Mouse (Mus musculus): ENCODE measurements around the gene Cdyl. TPM values are rescaled to one million over a fixed set of nuclear protein-coding genes. Genes with fewer than 3 reads are reported as not detected.

Gene Cdyl
- polyA plus RNA-seq, 1 experiment, result 2.3 TPM

DNA sequence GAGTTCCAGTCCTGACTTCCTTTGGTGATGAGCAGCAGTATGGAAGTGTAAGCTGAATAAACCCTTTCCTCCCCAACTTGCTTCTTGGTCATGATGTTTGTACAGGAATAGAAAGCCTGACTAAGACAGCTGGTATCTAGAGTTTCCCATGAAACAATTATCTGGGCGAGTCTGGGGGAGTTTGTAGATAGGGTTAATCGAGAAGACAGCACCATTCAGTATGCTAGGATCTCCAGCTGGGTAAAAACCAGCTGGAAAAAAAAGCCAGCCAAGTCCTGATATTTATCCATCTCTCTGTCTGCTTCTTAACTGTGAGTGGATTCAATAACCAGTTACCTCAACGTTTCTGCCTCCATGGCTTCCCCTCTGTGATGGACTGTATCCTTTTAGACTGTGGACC, 104.9 kb downstream of the Cdyl start:
- Histone ChIP-seq H3K27me3 (ENCODE audit: control insufficient read depth) (no peaks in the 10 kb centered on the region), H3K9me3 (ENCODE audit: control insufficient read depth, low read length) (no peaks in the 10 kb centered on the region), H3K4me3 (replicated peaks) (no peak overlapping the region), H3K36me3 (ENCODE audit: control insufficient read depth) (peaks cover 36% of the 10 kb centered on the region), H3K4me1 (ENCODE audit: control insufficient read depth) (peaks cover 92% of the 10 kb centered on the region)
- TF ChIP-seq TAL1 (IDR thresholded peaks at IDR 0.05; ENCODE audit: low read length), result no peak
- no peak for TF ChIP-seq GATA1 (IDR thresholded peaks at IDR 0.05; ENCODE audit: low read length)

DNA sequence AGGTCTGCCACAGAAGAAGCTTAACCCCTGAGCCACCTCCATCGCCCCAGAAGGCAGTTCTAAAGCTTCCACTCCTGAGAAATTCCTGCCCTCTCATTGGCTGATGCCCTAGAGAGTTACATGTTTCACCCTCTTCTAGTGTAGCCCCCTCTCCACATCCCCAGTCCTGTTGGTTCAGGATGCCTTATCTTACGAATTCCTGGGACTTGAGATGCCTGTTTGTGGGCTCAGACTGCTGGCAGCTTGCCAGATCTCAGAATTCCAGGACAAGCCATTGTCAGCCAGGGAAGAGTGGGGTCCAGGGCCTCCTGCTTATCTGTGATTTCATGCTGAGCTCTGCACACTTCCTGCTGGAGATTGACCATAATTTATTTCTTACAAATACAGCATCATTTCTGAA, 106.2 kb downstream of the Cdyl start:
- H3K9me3 ChIP-seq (ENCODE audit: control insufficient read depth, low read length), result no peaks in the 10 kb centered on the region
- TF ChIP-seq TAL1 (IDR thresholded peaks at IDR 0.05; ENCODE audit: low read length) (no peak), GATA1 (IDR thresholded peaks at IDR 0.05; ENCODE audit: low read length) (no peak)
- peaks cover 91% of the 10 kb centered on the region for H3K4me1 ChIP-seq (ENCODE audit: control insufficient read depth)
- H3K36me3 ChIP-seq (ENCODE audit: control insufficient read depth), result peaks cover 39% of the 10 kb centered on the region
- H3K27me3 ChIP-seq (ENCODE audit: control insufficient read depth), result no peaks in the 10 kb centered on the region
- H3K4me3 ChIP-seq (replicated peaks), result no peak overlapping the region

DNA sequence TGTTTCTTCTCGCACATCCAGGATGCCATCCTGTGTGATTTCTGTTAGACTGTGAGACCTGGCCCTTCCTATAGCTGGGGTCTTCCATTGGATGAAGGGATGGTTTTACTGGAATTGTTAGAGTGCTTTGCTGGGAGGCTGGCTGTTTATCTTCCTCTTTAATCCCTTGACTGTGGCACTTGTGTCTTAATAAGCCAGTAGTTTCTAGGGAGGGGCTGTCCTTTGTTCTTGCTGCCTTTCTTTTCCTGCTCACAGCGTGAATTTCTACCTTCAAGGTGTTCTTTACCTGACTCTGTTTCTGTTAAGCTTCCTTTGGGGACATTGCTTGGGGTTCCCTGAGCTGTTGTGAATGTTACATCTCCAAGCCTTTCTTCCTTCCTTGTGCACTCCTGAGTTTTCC, 110.0 kb downstream of the Cdyl start:
- Histone ChIP-seq H3K36me3 (ENCODE audit: control insufficient read depth) (peaks cover 42% of the 10 kb centered on the region), H3K9me3 (ENCODE audit: control insufficient read depth, low read length) (no peaks in the 10 kb centered on the region), H3K4me3 (replicated peaks) (no peak overlapping the region), H3K4me1 (ENCODE audit: control insufficient read depth) (peaks cover 82% of the 10 kb centered on the region), H3K27me3 (ENCODE audit: control insufficient read depth) (no peaks in the 10 kb centered on the region)
- TF ChIP-seq GATA1 (IDR thresholded peaks at IDR 0.05; ENCODE audit: low read length), result no peak
- TF ChIP-seq TAL1 (IDR thresholded peaks at IDR 0.05; ENCODE audit: low read length), result no peak

DNA sequence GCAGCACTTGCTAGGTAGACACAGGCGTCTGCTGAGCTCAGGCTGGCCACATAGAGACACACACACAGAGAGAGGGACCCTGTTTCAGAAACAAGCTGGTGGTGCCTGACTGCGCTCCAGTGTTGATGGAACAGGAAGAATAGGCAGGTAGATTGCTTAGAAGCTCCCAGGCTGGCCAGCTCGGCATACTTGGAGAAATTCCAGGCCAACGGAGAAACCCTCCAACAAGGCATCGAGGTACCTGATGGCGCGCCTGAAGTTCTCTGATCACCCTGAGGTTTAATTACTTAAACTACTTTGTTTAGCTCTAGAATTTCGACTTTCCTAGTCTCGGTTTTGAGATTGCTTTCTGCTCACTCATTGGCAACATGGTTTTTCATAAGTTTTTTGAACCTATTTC, 110.8 kb downstream of the Cdyl start:
- Histone ChIP-seq H3K27me3 (ENCODE audit: control insufficient read depth) (no peaks in the 10 kb centered on the region), H3K4me3 (replicated peaks) (no peak overlapping the region), H3K36me3 (ENCODE audit: control insufficient read depth) (peaks cover 46% of the 10 kb centered on the region), H3K9me3 (ENCODE audit: control insufficient read depth, low read length) (no peaks in the 10 kb centered on the region), H3K4me1 (ENCODE audit: control insufficient read depth) (peaks cover 79% of the 10 kb centered on the region)
- no peak for TF ChIP-seq GATA1 (IDR thresholded peaks at IDR 0.05; ENCODE audit: low read length)
- TF ChIP-seq TAL1 (IDR thresholded peaks at IDR 0.05; ENCODE audit: low read length), result no peak

DNA sequence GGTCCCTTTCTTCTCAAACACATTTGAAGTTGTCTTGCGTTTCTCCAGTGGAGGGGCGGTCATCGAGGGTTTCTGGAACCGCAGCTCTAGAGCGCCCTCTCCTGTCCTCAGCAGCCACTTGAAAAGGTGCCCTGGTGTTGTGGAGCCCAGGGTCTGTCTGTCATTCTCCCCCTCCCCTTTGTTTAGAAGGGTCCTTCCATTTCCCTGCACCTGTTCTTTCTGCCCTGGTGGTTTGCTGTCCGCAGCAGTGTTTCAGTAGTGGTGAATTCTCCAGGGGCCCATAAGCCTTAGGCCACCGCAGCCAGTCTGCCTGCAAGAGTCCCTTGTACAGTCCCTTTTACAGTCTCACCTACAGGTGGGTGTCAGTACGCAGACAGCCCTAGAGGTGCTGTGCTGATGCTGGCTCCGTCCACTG, 112.3 kb downstream of the Cdyl start:
- Histone ChIP-seq H3K9me3 (ENCODE audit: control insufficient read depth, low read length) (no peaks in the 10 kb centered on the region), H3K4me1 (ENCODE audit: control insufficient read depth) (peaks cover 69% of the 10 kb centered on the region), H3K27me3 (ENCODE audit: control insufficient read depth) (no peaks in the 10 kb centered on the region), H3K4me3 (replicated peaks) (no peak overlapping the region), H3K36me3 (ENCODE audit: control insufficient read depth) (peaks cover 44% of the 10 kb centered on the region)
- TF ChIP-seq GATA1 (IDR thresholded peaks at IDR 0.05; ENCODE audit: low read length) (no peak), TAL1 (IDR thresholded peaks at IDR 0.05; ENCODE audit: low read length) (no peak)

DNA sequence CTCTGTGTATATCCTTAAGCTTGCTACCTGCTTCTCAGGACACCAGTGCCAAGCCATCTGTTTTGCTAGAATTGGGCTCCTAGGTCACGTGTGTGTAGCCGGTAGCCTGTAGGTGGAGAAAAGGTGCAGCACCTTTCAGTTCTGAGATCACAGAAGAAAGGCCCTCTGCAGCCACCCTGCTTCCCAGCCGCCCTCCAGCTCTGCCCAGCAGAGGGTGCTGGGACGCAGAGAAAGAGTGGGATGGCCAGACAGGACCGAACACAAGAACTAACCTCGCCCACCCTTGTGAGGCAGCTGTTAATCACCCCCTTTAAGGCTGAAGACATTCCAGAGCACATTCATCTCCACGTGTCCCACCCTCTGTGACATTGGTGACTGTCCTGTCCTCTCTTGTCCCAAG, 114.1 kb downstream of the Cdyl start:
- H3K4me3 ChIP-seq (replicated peaks), result no peak overlapping the region
- TF ChIP-seq TAL1 (IDR thresholded peaks at IDR 0.05; ENCODE audit: low read length) (no peak), GATA1 (IDR thresholded peaks at IDR 0.05; ENCODE audit: low read length) (no peak)
- no peaks in the 10 kb centered on the region for H3K27me3 ChIP-seq (ENCODE audit: control insufficient read depth)
- no peaks in the 10 kb centered on the region for H3K9me3 ChIP-seq (ENCODE audit: control insufficient read depth, low read length)
- H3K36me3 ChIP-seq (ENCODE audit: control insufficient read depth), result peaks cover 38% of the 10 kb centered on the region
- H3K4me1 ChIP-seq (ENCODE audit: control insufficient read depth), result peaks cover 64% of the 10 kb centered on the region

DNA sequence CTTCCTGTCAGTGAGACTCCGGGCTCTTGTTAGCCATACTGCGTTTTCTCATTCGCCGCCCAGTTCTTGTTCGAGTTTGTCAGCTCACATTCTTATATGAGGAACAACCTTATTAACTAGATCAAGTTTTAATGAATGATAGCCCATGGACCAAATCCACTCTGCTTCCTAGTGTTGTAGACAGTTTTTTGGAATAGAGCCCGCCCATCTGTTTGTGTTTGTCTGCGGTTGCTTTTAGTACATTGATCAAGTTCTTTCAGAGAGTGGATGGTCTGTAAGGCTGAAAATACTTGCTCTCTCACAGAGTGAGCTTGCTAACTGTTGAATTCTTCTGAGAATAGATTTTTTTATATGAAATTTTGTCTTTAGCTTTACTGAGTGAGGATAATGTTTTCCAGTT, 116.5 kb downstream of the Cdyl start:
- H3K27me3 ChIP-seq (ENCODE audit: control insufficient read depth), result no peaks in the 10 kb centered on the region
- H3K36me3 ChIP-seq (ENCODE audit: control insufficient read depth), result peaks cover 30% of the 10 kb centered on the region
- H3K9me3 ChIP-seq (ENCODE audit: control insufficient read depth, low read length), result no peaks in the 10 kb centered on the region
- H3K4me3 ChIP-seq (replicated peaks), result no peak overlapping the region
- TF ChIP-seq GATA1 (IDR thresholded peaks at IDR 0.05; ENCODE audit: low read length) (no peak), TAL1 (IDR thresholded peaks at IDR 0.05; ENCODE audit: low read length) (no peak)
- H3K4me1 ChIP-seq (ENCODE audit: control insufficient read depth), result peaks cover 67% of the 10 kb centered on the region

DNA sequence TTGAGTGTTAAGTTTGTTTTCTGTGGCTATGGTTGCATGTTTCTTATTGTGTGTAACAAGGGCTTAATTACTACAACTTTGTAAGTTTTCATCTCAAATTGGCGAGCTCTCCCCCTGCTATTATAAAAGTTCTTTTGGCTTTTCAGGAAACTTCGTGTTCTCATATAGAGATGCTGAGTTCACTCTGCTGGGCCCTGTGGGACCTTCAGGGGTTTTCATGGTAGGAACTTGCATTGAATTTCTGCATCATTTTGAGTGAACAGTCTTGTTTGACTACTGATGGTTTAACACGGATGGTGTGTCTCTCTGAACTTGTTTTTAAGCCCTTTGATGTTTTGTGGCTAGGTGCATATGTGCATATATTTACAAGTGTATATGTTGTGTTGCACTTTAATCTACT, 121.1 kb downstream of the Cdyl start:
- TF ChIP-seq GATA1 (IDR thresholded peaks at IDR 0.05; ENCODE audit: low read length), result no peak
- no peak for TF ChIP-seq TAL1 (IDR thresholded peaks at IDR 0.05; ENCODE audit: low read length)
- Histone ChIP-seq H3K36me3 (ENCODE audit: control insufficient read depth) (peaks cover 33% of the 10 kb centered on the region), H3K9me3 (ENCODE audit: control insufficient read depth, low read length) (no peaks in the 10 kb centered on the region), H3K4me1 (ENCODE audit: control insufficient read depth) (peaks cover 84% of the 10 kb centered on the region), H3K4me3 (replicated peaks) (no peak overlapping the region), H3K27me3 (ENCODE audit: control insufficient read depth) (no peaks in the 10 kb centered on the region)

DNA sequence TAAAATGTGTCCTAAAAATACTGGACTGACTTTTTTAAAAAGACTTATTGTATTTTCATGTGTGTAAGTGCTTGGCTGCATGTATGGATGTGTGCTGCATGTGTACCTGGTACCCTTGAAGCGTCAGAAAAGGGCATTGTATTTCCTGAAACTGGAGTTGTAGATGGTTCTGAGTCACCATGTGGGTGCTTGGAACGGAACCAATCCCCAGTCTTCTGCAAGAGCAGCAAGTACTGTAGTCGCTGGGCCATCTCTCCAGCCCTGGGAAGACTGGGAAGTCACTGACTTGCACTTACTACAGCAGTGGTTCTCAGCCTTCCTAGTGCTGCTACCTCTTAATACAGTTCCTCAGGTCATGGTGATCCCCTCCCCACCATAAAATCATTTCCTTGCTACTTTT, 122.1 kb downstream of the Cdyl start:
- peaks cover 89% of the 10 kb centered on the region for H3K4me1 ChIP-seq (ENCODE audit: control insufficient read depth)
- no peaks in the 10 kb centered on the region for H3K27me3 ChIP-seq (ENCODE audit: control insufficient read depth)
- peaks cover 31% of the 10 kb centered on the region for H3K36me3 ChIP-seq (ENCODE audit: control insufficient read depth)
- H3K4me3 ChIP-seq (replicated peaks), result no peak overlapping the region
- TF ChIP-seq TAL1 (IDR thresholded peaks at IDR 0.05; ENCODE audit: low read length) (no peak), GATA1 (IDR thresholded peaks at IDR 0.05; ENCODE audit: low read length) (no peak)
- H3K9me3 ChIP-seq (ENCODE audit: control insufficient read depth, low read length), result no peaks in the 10 kb centered on the region

DNA sequence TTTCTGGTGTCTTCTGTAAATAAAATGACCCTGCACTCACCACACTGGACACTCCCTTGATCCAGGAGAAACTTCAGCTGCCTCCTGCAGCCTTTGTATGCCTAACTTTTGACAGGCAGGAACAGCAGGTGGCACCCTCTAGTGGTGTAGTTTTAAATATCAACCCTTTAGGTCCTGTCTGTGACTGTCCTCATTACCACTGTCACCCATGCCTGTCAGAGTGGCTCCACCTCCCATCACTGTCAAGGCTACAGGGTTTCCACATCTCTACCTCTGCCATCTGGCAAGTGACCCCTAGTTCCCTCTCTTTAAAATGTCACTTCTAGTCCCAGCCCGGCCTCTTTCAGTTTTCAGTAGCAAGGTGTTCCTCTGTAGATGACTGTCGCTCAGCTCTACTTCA, 123.3 kb downstream of the Cdyl start:
- TF ChIP-seq TAL1 (IDR thresholded peaks at IDR 0.05; ENCODE audit: low read length) (no peak), GATA1 (IDR thresholded peaks at IDR 0.05; ENCODE audit: low read length) (no peak)
- Histone ChIP-seq H3K36me3 (ENCODE audit: control insufficient read depth) (peaks cover 31% of the 10 kb centered on the region), H3K9me3 (ENCODE audit: control insufficient read depth, low read length) (no peaks in the 10 kb centered on the region), H3K27me3 (ENCODE audit: control insufficient read depth) (no peaks in the 10 kb centered on the region), H3K4me3 (replicated peaks) (no peak overlapping the region), H3K4me1 (ENCODE audit: control insufficient read depth) (peaks cover 96% of the 10 kb centered on the region)

Measured in erythroblast, embryonic 14.5 days (primary cell).